ENCODE assay signal across 20 mouse cellular contexts in the genomic region with DNA sequence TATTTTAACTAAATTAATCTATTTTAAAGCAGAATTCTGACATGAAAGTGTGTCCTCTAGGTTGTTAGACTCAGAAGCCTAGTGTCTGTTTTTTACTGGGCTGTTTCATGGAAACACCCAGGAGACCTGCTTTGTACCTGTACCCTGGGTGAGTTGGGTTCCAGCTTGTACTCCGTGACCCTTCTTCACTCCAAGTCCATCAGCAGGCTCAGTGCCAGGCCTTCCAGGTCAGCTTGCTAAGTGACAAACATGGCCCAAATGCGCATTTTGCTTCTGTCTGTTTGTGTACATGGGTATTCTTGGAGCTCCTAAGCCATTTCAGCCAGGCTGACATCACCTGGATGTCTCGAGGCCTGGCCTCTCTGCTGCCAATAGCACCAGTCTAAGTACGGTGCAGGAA. TPM values are rescaled to one million over a fixed set of nuclear protein-coding genes. Genes with fewer than 3 reads are reported as not detected.
DNase-seq lines count a peak whose midpoint lies in the region; ATAC-seq and TF ChIP-seq lines count a peak whose summit lies in the region.
"Had no signal": no experiment of that assay in that cellular context is flagged by ENCODE, and none has a peak within 500 bp of the region (broad histone marks: within the 10 kb centered on the region; RNA-seq: fewer than 3 reads in every experiment).

No protein-coding gene starts in this region.

- WGBS in liver, adult 2 months: 23% methylated on average over 4 of the region's 4 CpGs
- WGBS in liver, embryonic 12.5 days (ENCODE audit: insufficient replicate concordance): 71% methylated on average over 4 of the region's 4 CpGs
- 21% methylated on average over 4 of the region's 4 CpGs for WGBS in cerebellum, adult 2 months

- H3K4me1 ChIP-seq in liver, adult 2 months (ENCODE audit: control insufficient read depth, insufficient read depth, low read length): peaks cover 7% of the 10 kb centered on the region; the same call in 1 of the 2 replicates
- peaks cover 9% of the 10 kb centered on the region; the same call in 1 of the 2 replicates for H3K4me1 ChIP-seq in liver, embryonic 12.5 days
- H3K4me1 ChIP-seq in cerebellum, adult 2 months (ENCODE audit: control insufficient read depth, insufficient read depth, low read length): peaks cover 34% of the 10 kb centered on the region
- H3K4me1 ChIP-seq: embryonic facial prominence, embryonic 12.5 days; hindbrain, embryonic 12.5 days; hindbrain, embryonic 15.5 days had no signal

- TF ChIP-seq POLR2A in liver, adult 2 months (IDR thresholded peaks at IDR 0.05; ENCODE audit: extremely low read depth, insufficient read depth, low read length): no peak
- no peak for TF ChIP-seq POLR2A in cerebellum, adult 2 months (IDR thresholded peaks at IDR 0.05; ENCODE audit: borderline replicate concordance, insufficient read depth, low read length)

- no peaks in the 10 kb centered on the region for H3K36me3 ChIP-seq in liver, adult 2 months (ENCODE audit: control insufficient read depth, insufficient read depth, low read length)
- H3K36me3 ChIP-seq in liver, embryonic 12.5 days: no peaks in the 10 kb centered on the region
- H3K36me3 ChIP-seq: embryonic facial prominence, embryonic 12.5 days; embryonic facial prominence, embryonic 15.5 days; hindbrain, embryonic 12.5 days; hindbrain, embryonic 15.5 days had no signal

- no peak overlapping the region for H3K4me2 ChIP-seq in liver, embryonic 12.5 days
- H3K4me2 ChIP-seq: embryonic facial prominence, embryonic 12.5 days; embryonic facial prominence, embryonic 15.5 days; heart, embryonic 11.5 days; hindbrain, embryonic 12.5 days; hindbrain, embryonic 15.5 days had no signal

- H3K9me3 ChIP-seq in liver, embryonic 12.5 days (replicated peaks): no peaks in the 10 kb centered on the region
- H3K9me3 ChIP-seq: embryonic facial prominence, embryonic 12.5 days; embryonic facial prominence, embryonic 15.5 days; hindbrain, embryonic 12.5 days; hindbrain, embryonic 15.5 days had no signal

- no peak for ATAC-seq in liver, embryonic 12.5 days
- ATAC-seq: CD4-positive, CD25-positive, alpha-beta regulatory T cell, adult 4 months; forebrain, embryonic 14.5 days; forebrain, postnatal 0 days; intestine, postnatal 0 days had no signal

- H3K27ac ChIP-seq in liver, adult 2 months (replicated peaks; ENCODE audit: insufficient read depth, low read depth, low read length): no peak overlapping the region
- H3K27ac ChIP-seq in liver, embryonic 12.5 days: no peak overlapping the region
- H3K27ac ChIP-seq in cerebellum, adult 2 months (ENCODE audit: insufficient read depth, low read length): no peak overlapping the region; the same call in 1 of the 2 replicates
- H3K27ac ChIP-seq: embryonic facial prominence, embryonic 12.5 days; embryonic facial prominence, embryonic 15.5 days; hindbrain, embryonic 12.5 days; hindbrain, embryonic 15.5 days had no signal

- peaks cover 50% of the 10 kb centered on the region for H3K79me2 ChIP-seq in liver, adult 2 months (ENCODE audit: control insufficient read depth, insufficient read depth, low read length)

- no peak overlapping the region for H3K4me3 ChIP-seq in liver, adult 2 months (ENCODE audit: insufficient read depth, low read depth, low read length)
- H3K4me3 ChIP-seq in liver, embryonic 12.5 days: no peak overlapping the region
- no peak overlapping the region for H3K4me3 ChIP-seq in cerebellum, adult 2 months (replicated peaks; ENCODE audit: insufficient read depth, low read depth, low read length)
- H3K4me3 ChIP-seq: embryonic facial prominence, embryonic 12.5 days; embryonic facial prominence, embryonic 15.5 days; hindbrain, embryonic 12.5 days; hindbrain, embryonic 15.5 days had no signal

- H3K9ac ChIP-seq in liver, adult 2 months (ENCODE audit: low read depth, low read length): no peak overlapping the region
- no peak overlapping the region for H3K9ac ChIP-seq in liver, embryonic 12.5 days
- H3K9ac ChIP-seq: embryonic facial prominence, embryonic 12.5 days; embryonic facial prominence, embryonic 15.5 days; forebrain, postnatal 0 days; hindbrain, embryonic 12.5 days; hindbrain, embryonic 15.5 days had no signal

- H3K27me3 ChIP-seq in liver, adult 2 months (ENCODE audit: control insufficient read depth, insufficient read depth, low read length): no peaks in the 10 kb centered on the region
- H3K27me3 ChIP-seq in liver, embryonic 12.5 days (replicated peaks): no peaks in the 10 kb centered on the region
- H3K27me3 ChIP-seq in cerebellum, adult 2 months (ENCODE audit: control insufficient read depth, insufficient read depth, low read length): no peaks in the 10 kb centered on the region
- H3K27me3 ChIP-seq: embryonic facial prominence, embryonic 12.5 days; embryonic facial prominence, embryonic 15.5 days; hindbrain, embryonic 12.5 days; hindbrain, embryonic 15.5 days had no signal

- peak; percentile 56 to 58 for DNase-seq in cerebellum, adult 18-20 months
- DNase-seq in cerebellum, adult 8-10 months: no peak
- DNase-seq in liver, adult 2 months (ENCODE audit: extremely low read depth, low read depth, low spot score): peak; percentile 66
- DNase-seq in cerebellum, adult 2 months: peak; percentile 51 to 54
- peak; percentile 38 to 65 for DNase-seq in cerebellum, postnatal 25 days
- DNase-seq in frontal cortex, postnatal 36 days (ENCODE audit: low spot score in 2 of 2): no peak
- DNase-seq in thymus, postnatal 36 days: no peak
- DNase-seq: adrenal gland, adult 2 months; adrenal gland, postnatal 14 days; forebrain, postnatal 0 days; gastrocnemius, postnatal 10 days had no signal

- no peak for TF ChIP-seq CTCF in liver, adult 2 months (IDR thresholded peaks at IDR 0.05; ENCODE audit: low read depth, low read length)
- no peak for TF ChIP-seq CTCF in cerebellum, adult 2 months (IDR thresholded peaks at IDR 0.05; ENCODE audit: borderline replicate concordance, insufficient read depth, low read depth, low read length)

RNA-seq across cellular contexts. Expression of a gene that starts 23.5 kb away (rescaled TPM):
- 12.4 and 19.2 TPM in 2 replicates for total RNA-seq in liver, adult 2 months (2014; rRNA removed)
- polyA plus RNA-seq in liver, adult 2 months (2012; rRNA removed): 8.1 and 8.2 TPM in 2 replicates
- polyA plus RNA-seq in liver, embryonic 12.5 days (2016; fragmentation: Nextera tagmentation; extraction: Ambion mirVana): 4.0 and 4.1 TPM in 2 replicates
- polyA plus RNA-seq in cerebellum, adult 2 months (2012; rRNA removed): 94.2 and 98.5 TPM in 2 replicates

Comparison
In these comparisons a context has a peak if more than half of its experiments do, and no peak if none do; other contexts are left out.
1. DNase-seq: peak in cerebellum, adult 18-20 months (2 of 2), liver, adult 2 months (single experiment), cerebellum, adult 2 months (2 of 2) and cerebellum, postnatal 25 days (2 of 2); none in cerebellum, adult 8-10 months (single experiment), frontal cortex, postnatal 36 days (0 of 2) and thymus, postnatal 36 days (0 of 2).
2. RNA of a gene that starts 23.5 kb away (polyA plus RNA-seq): 94.2 to 98.5 TPM in cerebellum, adult 2 months; 8.1 to 8.2 TPM in liver, adult 2 months and 4.0 to 4.1 TPM in liver, embryonic 12.5 days; every median in the first group is over 10 times any median in the second.